Mouse (Mus musculus) midbrain, embryonic 16.5 days (tissue): ENCODE results near the gene Celf2. TPM values are rescaled to one million over a fixed set of nuclear protein-coding genes. Genes with fewer than 3 reads are reported as not detected.

Experiments used
- ATAC-seq: fragments of 200-750 bp; cut with Nextera tagmentation; 2 replicates; pipeline ENCODE4 v1.8.0; 2017; ENCODE audit warnings: moderate TSS enrichment
- H3K27ac ChIP-seq: fragments of 300-500 bp; sonication (generic); 2 replicates; pipeline ENCODE4 v1.5.1; 2014; ENCODE audit warnings: mild to moderate bottlenecking, low read length, mixed read lengths
- H3K27me3 ChIP-seq: fragments of 300-500 bp; sonication (generic); 2 replicates; pipeline ENCODE4 v1.6.1; 2014; ENCODE audit warnings: low read depth, low read length, mixed read lengths; ENCODE audit not compliant: control insufficient read depth, insufficient read depth
- H3K36me3 ChIP-seq: fragments of 300-500 bp; sonication (generic); 2 replicates; pipeline ENCODE4 v1.6.1; 2014; ENCODE audit warnings: mild to moderate bottlenecking, low read length, moderate library complexity, mixed read lengths; ENCODE audit not compliant: control insufficient read depth, insufficient read depth
- H3K4me1 ChIP-seq: fragments of 300-500 bp; sonication (generic); 2 replicates; pipeline ENCODE4 v1.6.1; 2014; ENCODE audit warnings: mild to moderate bottlenecking, low read length, mixed read lengths; ENCODE audit not compliant: control insufficient read depth, insufficient read depth
- H3K4me2 ChIP-seq: fragments of 300-500 bp; sonication (generic); 2 replicates; pipeline ENCODE4 v1.6.1; 2014; ENCODE audit warnings: mild to moderate bottlenecking, low read length, mixed read lengths
- H3K4me3 ChIP-seq: fragments of 300-500 bp; sonication (generic); 2 replicates; pipeline ENCODE4 v1.5.1; 2014; ENCODE audit warnings: low read depth, mild to moderate bottlenecking, low read length, moderate library complexity, mixed read lengths
- H3K9ac ChIP-seq: fragments of 300-500 bp; sonication (generic); 2 replicates; pipeline ENCODE4 v1.6.1; 2014; ENCODE audit warnings: low read depth, low read length, mixed read lengths
- H3K9me3 ChIP-seq: fragments of 300-500 bp; sonication (generic); replicated peaks from 2 replicates; pipeline ENCODE4 v1.6.1; 2014; ENCODE audit warnings: mild to moderate bottlenecking, low read length, mixed read lengths; ENCODE audit not compliant: control insufficient read depth, poor library complexity, severe bottlenecking
- WGBS: fragments of 180-500 bp; shearing (Covaris S2); extraction: QIAGEN DNeasy Blood & Tissue Kit; methylation state at CpG from one replicate; pipeline ENCODE4 v1.1.7; 2014; 5-methylcytosine and 5-hydroxymethylcytosine counted together
- polyA plus RNA-seq: library from polyadenylated mRNA; unstranded; fragments of >200 nt; fragmentation: Nextera tagmentation; extraction: Ambion mirVana; gene quantifications from 2 replicates; pipeline ENCODE4 v1.2.1, GENCODE M21; 2015

Celf2 gene
- polyA plus RNA-seq, 1 experiment from 2014 or later, result 160 TPM

- WGBS, result 86% methylated on average over 2 of the region's 2 CpGs
Measured at GRCm38 (mm10) chr2:6939143-6939542, 570.2 kb downstream of the Celf2 start.

GRCm38 (mm10) chr2:6933130-6933529 lies 576.2 kb downstream of the Celf2 start:
- no peak for ATAC-seq
- Histone ChIP-seq H3K9ac (no peak overlapping the region), H3K4me3 (no peak overlapping the region), H3K4me1 (no peaks in the 10 kb centered on the region), H3K36me3 (no peaks in the 10 kb centered on the region), H3K9me3 (no peaks in the 10 kb centered on the region), H3K27me3 (no peaks in the 10 kb centered on the region), H3K27ac (no peak overlapping the region), H3K4me2 (no peak overlapping the region)
- 74% methylated on average over 12 of the region's 12 CpGs for WGBS

More at GRCm38 (mm10) chr2:6939143-6939542, 570.2 kb downstream of the Celf2 start:
- no peak overlapping the region for H3K4me2 ChIP-seq
- ATAC-seq, result no peak
- H3K27ac ChIP-seq, result no peak overlapping the region
- H3K9me3 ChIP-seq, result no peaks in the 10 kb centered on the region
- 0 out of 2 replicates have a peak, but pooled peaks cover 2% of the 10 kb centered on the region for H3K4me1 ChIP-seq
- H3K27me3 ChIP-seq, result no peaks in the 10 kb centered on the region
- H3K36me3 ChIP-seq, result no peaks in the 10 kb centered on the region
- H3K4me3 ChIP-seq, result no peak overlapping the region
- H3K9ac ChIP-seq, result no peak overlapping the region

GRCm38 (mm10) chr2:6927693-6928360 lies 581.5 kb downstream of the Celf2 start:
- no peaks in the 10 kb centered on the region for H3K4me1 ChIP-seq
- H3K27ac ChIP-seq, result no peak overlapping the region
- no peak overlapping the region for H3K4me3 ChIP-seq
- no peak overlapping the region for H3K4me2 ChIP-seq
- 91% methylated on average over 4 of the region's 4 CpGs for WGBS
- H3K27me3 ChIP-seq, result no peaks in the 10 kb centered on the region
- ATAC-seq, result no peak
- no peaks in the 10 kb centered on the region for H3K36me3 ChIP-seq
- no peaks in the 10 kb centered on the region for H3K9me3 ChIP-seq
- H3K9ac ChIP-seq, result no peak overlapping the region

- H3K27ac ChIP-seq, result no peak overlapping the region
- no peaks in the 10 kb centered on the region for H3K27me3 ChIP-seq
- H3K9me3 ChIP-seq, result no peaks in the 10 kb centered on the region
- no peaks in the 10 kb centered on the region for H3K4me1 ChIP-seq
- no peaks in the 10 kb centered on the region for H3K36me3 ChIP-seq
- no peak overlapping the region for H3K4me3 ChIP-seq
- H3K9ac ChIP-seq, result no peak overlapping the region
- WGBS, result 32% methylated on average over 5 of the region's 5 CpGs
- H3K4me2 ChIP-seq, result no peak overlapping the region
- ATAC-seq, result no peak
Measured at GRCm38 (mm10) chr2:6925505-6925904, 583.9 kb downstream of the Celf2 start.

- H3K36me3 ChIP-seq, result no peaks in the 10 kb centered on the region
- H3K4me1 ChIP-seq, result no peaks in the 10 kb centered on the region
- H3K9me3 ChIP-seq, result no peaks in the 10 kb centered on the region
- no peaks in the 10 kb centered on the region for H3K27me3 ChIP-seq
- H3K27ac ChIP-seq, result no peak overlapping the region
- H3K4me2 ChIP-seq, result no peak overlapping the region
- ATAC-seq, result no peak
- 74% methylated on average over 15 of the region's 15 CpGs for WGBS
- H3K9ac ChIP-seq, result no peak overlapping the region
- H3K4me3 ChIP-seq, result no peak overlapping the region
Measured at GRCm38 (mm10) chr2:6923738-6924474, 585.5 kb downstream of the Celf2 start.

GRCm38 (mm10) chr2:6915386-6915785 lies 594.0 kb downstream of the Celf2 start:
- H3K9ac ChIP-seq, result no peak overlapping the region
- H3K27ac ChIP-seq, result no peak overlapping the region
- H3K4me1 ChIP-seq, result no peaks in the 10 kb centered on the region; the same call in 1 of the 2 replicates
- ATAC-seq, result no peak
- no peaks in the 10 kb centered on the region for H3K9me3 ChIP-seq
- no peak overlapping the region for H3K4me3 ChIP-seq
- H3K36me3 ChIP-seq, result no peaks in the 10 kb centered on the region
- H3K4me2 ChIP-seq, result no peak overlapping the region
- no peaks in the 10 kb centered on the region for H3K27me3 ChIP-seq
- 87% methylated on average over 4 of the region's 4 CpGs for WGBS

GRCm38 (mm10) chr2:6913315-6913714 lies 596.0 kb downstream of the Celf2 start:
- Histone ChIP-seq H3K27me3 (no peaks in the 10 kb centered on the region), H3K4me3 (no peak overlapping the region), H3K4me2 (no peak overlapping the region), H3K9ac (no peak overlapping the region), H3K9me3 (no peaks in the 10 kb centered on the region), H3K27ac (no peak overlapping the region), H3K4me1 (no peaks in the 10 kb centered on the region; the same call in 1 of the 2 replicates), H3K36me3 (no peaks in the 10 kb centered on the region)
- WGBS, result 79% methylated on average over 10 of the region's 10 CpGs
- ATAC-seq, result no peak

- Histone ChIP-seq H3K9me3 (no peaks in the 10 kb centered on the region), H3K27me3 (no peaks in the 10 kb centered on the region), H3K4me3 (no peak overlapping the region), H3K4me2 (no peak overlapping the region), H3K4me1 (no peaks in the 10 kb centered on the region; the same call in 1 of the 2 replicates), H3K9ac (no peak overlapping the region), H3K36me3 (no peaks in the 10 kb centered on the region), H3K27ac (no peak overlapping the region)
- WGBS, result 45% methylated on average over 7 of the region's 7 CpGs
- no peak for ATAC-seq
Measured at GRCm38 (mm10) chr2:6911932-6912331, 597.4 kb downstream of the Celf2 start.

- Histone ChIP-seq H3K4me3 (no peak overlapping the region), H3K4me1 (no peaks in the 10 kb centered on the region; the same call in 1 of the 2 replicates), H3K27ac (no peak overlapping the region), H3K9ac (no peak overlapping the region), H3K4me2 (no peak overlapping the region), H3K9me3 (no peaks in the 10 kb centered on the region), H3K36me3 (no peaks in the 10 kb centered on the region), H3K27me3 (no peaks in the 10 kb centered on the region)
- no peak for ATAC-seq
- 79% methylated on average over 7 of the region's 7 CpGs for whole genome bisulfite sequencing
Measured at GRCm38 (mm10) chr2:6909921-6910320, 599.4 kb downstream of the Celf2 start.
